Comparison of ENCODE assay signal across 10 mouse cellular contexts in the genomic region with DNA sequence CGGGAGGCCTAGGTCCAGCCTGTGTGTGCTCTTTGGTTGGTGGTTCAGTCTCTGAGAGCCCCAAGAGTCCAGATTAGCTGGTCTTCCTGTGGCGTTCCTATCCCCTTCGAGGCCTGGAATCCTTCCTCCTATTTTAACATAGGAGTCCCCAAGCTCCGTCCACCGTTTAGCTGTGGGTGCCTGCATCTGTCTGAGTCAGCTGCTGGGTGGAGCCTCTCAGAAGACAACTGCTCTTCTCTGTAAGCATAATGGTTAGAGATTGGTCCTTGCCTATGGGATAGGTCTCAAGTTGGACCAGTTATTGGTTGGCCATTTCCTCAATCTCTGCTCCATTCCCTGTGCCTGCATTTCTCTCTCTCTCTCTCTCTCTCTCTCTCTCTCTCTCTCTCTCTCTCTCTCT. TPM values are rescaled to one million over a fixed set of nuclear protein-coding genes. Genes with fewer than 3 reads are reported as not detected.
"Had no signal": no experiment of that assay in that cellular context is flagged by ENCODE, and none has a peak within 500 bp of the region (broad histone marks: within the 10 kb centered on the region; RNA-seq: fewer than 3 reads in every experiment).

No protein-coding gene starts in this region.

- DNase-seq: kidney, postnatal 14 days; left cerebral cortex, postnatal 4 days; lung, adult 18-20 months; right cerebral cortex, adult 18-20 months; right cerebral cortex, postnatal 25 days; thymus, postnatal 36 days had no signal

- H3K4me2 ChIP-seq: midbrain, embryonic 12.5 days had no signal

- H3K9ac ChIP-seq: liver, embryonic 14.5 days; midbrain, embryonic 12.5 days had no signal

- H3K9me3 ChIP-seq: midbrain, embryonic 12.5 days had no signal

- H3K36me3 ChIP-seq: midbrain, embryonic 12.5 days had no signal

- H3K27ac ChIP-seq: liver, embryonic 14.5 days; midbrain, embryonic 12.5 days had no signal

- ATAC-seq: midbrain, embryonic 16.5 days had no signal

- H3K4me3 ChIP-seq: midbrain, embryonic 12.5 days had no signal

RNA-seq across cellular contexts. Expression of a gene that starts 25.0 kb away (rescaled TPM):
- polyA plus RNA-seq: liver, adult 2 months had no signal

RNA-seq across cellular contexts. Expression of a gene that starts 56.3 kb away (rescaled TPM):
- polyA plus RNA-seq: liver, adult 2 months; liver, embryonic 14.5 days had no signal
